Mouse (Mus musculus) heart, adult 2 months (tissue): ENCODE data around the gene Gnao1. TPM values are rescaled to one million over a fixed set of nuclear protein-coding genes. Genes with fewer than 3 reads are reported as not detected.

Experiments
- DNase-seq, 2 experiments: peaks; one replicate each; pipeline ENCODE4 v3.0.0; 2021
- H3K27ac ChIP-seq: fragments of 200-600 bp; 2 replicates; pipeline ENCODE4 v1.8.1; 2022
- H3K27me3 ChIP-seq: fragments of 200-500 bp; 2 replicates; pipeline ENCODE4 v1.6.1; 2012; ENCODE audit warnings: mild to moderate bottlenecking, low read length, inconsistent platforms, mixed read lengths; ENCODE audit not compliant: control insufficient read depth, insufficient read depth
- H3K36me3 ChIP-seq: fragments of 200-500 bp; 2 replicates; pipeline ENCODE4 v1.6.1; 2012; ENCODE audit warnings: low read length, inconsistent platforms; ENCODE audit not compliant: control insufficient read depth, insufficient read depth
- H3K4me1 ChIP-seq: fragments of 200-500 bp; 2 replicates; pipeline ENCODE4 v1.6.1; 2011; ENCODE audit warnings: low read length; ENCODE audit not compliant: control insufficient read depth, insufficient read depth
- H3K4me3 ChIP-seq: fragments of 200-600 bp; 2 replicates; pipeline ENCODE4 v1.8.1; 2022
- H3K79me2 ChIP-seq: fragments of 200-500 bp; replicated peaks from 2 replicates; pipeline ENCODE4 v1.6.1; 2012; ENCODE audit warnings: mild to moderate bottlenecking, inconsistent platforms, low read length, moderate library complexity, mixed read lengths; ENCODE audit not compliant: control insufficient read depth, insufficient read depth
- H3K9ac ChIP-seq: fragments of 200-500 bp; 2 replicates; pipeline ENCODE4 v1.6.1; 2012; ENCODE audit warnings: low read depth, mild to moderate bottlenecking, control low read depth, inconsistent platforms, low read length, mixed read lengths
- CTCF ChIP-seq: fragments of 200-600 bp; IDR thresholded peaks from 2 replicates; pipeline ENCODE4 v1.8.1; 2022; ENCODE audit warnings: antibody characterized with exemption, mild to moderate bottlenecking, moderate library complexity
- EP300 ChIP-seq: fragments of 200-500 bp; IDR thresholded peaks from 2 replicates; pipeline ENCODE4 v1.6.1; 2011; ENCODE audit warnings: low read depth, low read length, control low read depth; ENCODE audit not compliant: insufficient read depth
- POLR2A ChIP-seq: fragments of 200-500 bp; IDR thresholded peaks from 2 replicates; pipeline ENCODE4 v1.6.1; 2011; ENCODE audit warnings: mild to moderate bottlenecking, low read depth, low read length, control low read depth; ENCODE audit not compliant: insufficient read depth
- WGBS: fragments of 180-500 bp; shearing (Covaris S2); methylation state at CpG from one replicate; pipeline ENCODE4 v1.1.7; 2018; 5-methylcytosine and 5-hydroxymethylcytosine counted together
- intact Hi-C: fragments of 180-260 bp; cut with DNase I; formaldehyde crosslinking; loops from one replicate; pipeline ENCODE4 v1.15.1; 2025
- long read RNA-seq: library from polyadenylated mRNA; stranded (forward); transcript quantifications from one replicate; pipeline ENCODE4 v2.0.0, GENCODE M21; 2021
- polyA plus RNA-seq: library from polyadenylated mRNA; depleted of rRNA; stranded (reverse); fragments of >200 nt; gene quantifications from 2 replicates; pipeline ENCODE4 v1.2.3, GENCODE M21; 2012; rRNA removed
- total RNA-seq, 2 experiments: library from RNA; stranded (reverse); gene quantifications; 2 replicates each; pipeline ENCODE4 v1.2.3; 2021

Gene Gnao1
- total RNA-seq (10 to 100 TPM; 22.4 to 23.7 TPM), polyA plus RNA-seq (26.7 and 28.3 TPM in 2 replicates)
- long read RNA-seq, partial matches to known transcripts = 0 of 7 reads
- long read RNA-seq, other reads (novel, unspliced or antisense) = 2 of 7 reads

DNA sequence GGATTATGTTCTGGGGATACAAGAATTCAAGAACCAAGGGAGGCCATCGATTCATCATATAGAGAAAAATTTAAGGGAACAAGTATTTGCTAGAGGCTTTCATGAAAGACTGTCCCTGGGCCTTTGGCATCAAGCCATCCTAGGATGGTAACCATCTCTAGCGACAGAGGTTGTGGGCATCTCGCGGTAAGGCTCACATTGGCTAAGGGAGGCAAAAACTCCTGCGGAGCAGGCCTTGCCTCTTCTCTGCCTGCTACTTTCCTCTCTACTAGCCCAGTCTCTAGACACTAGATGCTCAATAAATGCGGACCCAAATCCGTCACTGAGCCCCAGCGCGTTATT, at the start of gene Gnao1:
Gene Gnao1, plus strand, starts transcription at position 281 of the 342 bp plus-strand sequence.
- DNase-seq = no peak
- WGBS = 12% methylated on average over 9 of the region's 9 CpGs
- Histone ChIP-seq H3K36me3 (no peaks in the 10 kb centered on the region), H3K4me3 (peak within 1 kb of the TSS; percentile 58), H3K4me1 (no peaks in the 10 kb centered on the region; the same call in 1 of the 2 replicates), H3K27me3 (no peaks in the 10 kb centered on the region), H3K79me2 (no peaks in the 10 kb centered on the region), H3K27ac (peak within 1 kb of the TSS; percentile 78), H3K9ac (peak within 1 kb of the TSS; percentile 73)
- TF ChIP-seq EP300 = no peak
- no peak for TF ChIP-seq CTCF
- TF ChIP-seq POLR2A = no peak
- intact Hi-C loops = loop anchor here (5.0 to 10.0 kb wide), 2 partner anchors 123 to 145 kb away; no protein-coding TSS in a partner anchor

DNA sequence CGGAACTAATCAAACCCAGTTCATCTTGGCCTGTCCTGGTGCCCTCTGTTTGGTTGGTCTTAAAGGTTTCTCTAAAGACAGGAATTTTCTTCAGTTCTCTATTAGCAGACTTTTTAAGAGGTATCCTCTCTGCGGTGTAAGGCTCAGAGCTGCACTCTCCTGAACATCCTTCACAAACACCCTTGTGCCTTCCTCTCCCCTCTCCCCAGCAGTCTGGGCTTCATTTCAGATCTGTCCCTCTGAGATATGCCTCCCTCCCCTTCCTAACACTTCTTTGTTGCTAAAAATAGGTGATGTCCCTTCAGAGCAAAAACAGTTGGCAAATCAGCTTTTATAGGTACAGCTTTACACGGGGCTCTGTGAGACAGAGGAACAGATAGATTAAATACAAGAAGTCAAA, 32.2 kb upstream of the Gnao1 start:
- no peak overlapping the region for H3K4me3 ChIP-seq
- no peaks in the 10 kb centered on the region for H3K27me3 ChIP-seq
- H3K36me3 ChIP-seq = no peaks in the 10 kb centered on the region
- H3K9ac ChIP-seq = no peak overlapping the region
- no peak for TF ChIP-seq EP300
- no peak for TF ChIP-seq CTCF
- TF ChIP-seq POLR2A = no peak
- WGBS = 30% methylated on average over 3 of the region's 3 CpGs
- no peaks in the 10 kb centered on the region for H3K4me1 ChIP-seq
- intact Hi-C loops = no loop called here
- no peak overlapping the region; the same call in 1 of the 2 replicates for H3K27ac ChIP-seq
- DNase-seq = peak in 1 of 2 experiments; percentile 15
- no peaks in the 10 kb centered on the region for H3K79me2 ChIP-seq

DNA sequence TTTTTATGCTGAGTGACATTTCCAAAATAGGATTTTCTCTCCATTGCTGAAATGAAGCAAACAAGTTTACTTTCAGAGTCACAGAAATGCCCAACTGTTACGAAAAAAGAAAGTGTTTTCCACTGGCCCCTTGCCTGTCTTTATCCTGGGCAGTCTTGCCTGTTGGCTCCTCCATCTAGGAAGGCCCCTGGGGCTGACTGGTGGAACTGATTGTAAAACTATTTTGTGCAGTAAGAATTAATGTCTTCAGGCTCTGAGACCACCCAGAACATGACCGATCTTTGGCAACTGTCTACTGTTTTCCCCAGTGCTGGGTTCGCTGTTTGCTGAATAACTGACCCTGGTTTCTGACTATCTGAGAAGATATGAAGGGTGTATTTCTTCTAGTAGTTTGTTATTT, 540 bp upstream of the Gnao1 start:
- no peak overlapping the region for H3K4me3 ChIP-seq
- H3K27ac ChIP-seq = no peak overlapping the region; the same call in 1 of the 2 replicates
- H3K9ac ChIP-seq = no peak overlapping the region
- no peaks in the 10 kb centered on the region for H3K79me2 ChIP-seq
- 76% methylated on average over 3 of the region's 3 CpGs for WGBS
- no peak for DNase-seq
- no peak for TF ChIP-seq EP300
- TF ChIP-seq CTCF = no peak
- no peak for TF ChIP-seq POLR2A
- no peaks in the 10 kb centered on the region for H3K27me3 ChIP-seq
- no peaks in the 10 kb centered on the region; the same call in 1 of the 2 replicates for H3K4me1 ChIP-seq
- intact Hi-C loops = loop anchor here (10.0 kb wide), 1 partner anchor 144 kb away; no protein-coding TSS in a partner anchor
- H3K36me3 ChIP-seq = no peaks in the 10 kb centered on the region

- peak overlapping the region; percentile 78 for H3K27ac ChIP-seq
- H3K4me3 ChIP-seq = peak overlapping the region; percentile 58
- peak; percentile 88 to 91 for DNase-seq
- no peaks in the 10 kb centered on the region for H3K36me3 ChIP-seq
- no peaks in the 10 kb centered on the region for H3K27me3 ChIP-seq
- under 1% methylated on average over 54 of the region's 116 CpGs for WGBS
- H3K4me1 ChIP-seq = no peaks in the 10 kb centered on the region; the same call in 1 of the 2 replicates
- intact Hi-C loops = loop anchor here (5.0 kb wide), 1 partner anchor 122 kb away; no protein-coding TSS in a partner anchor
- no peak for TF ChIP-seq CTCF
- 0 out of 2 replicates have a peak, but pooled peaks have one; percentile 37 for TF ChIP-seq POLR2A
- TF ChIP-seq EP300 = no peak
- no peaks in the 10 kb centered on the region for H3K79me2 ChIP-seq
- peak overlapping the region; percentile 73 for H3K9ac ChIP-seq
These were observed 477 bp downstream of the Gnao1 start for GRCm38 (mm10) chr8:93810028-93810858.

DNA sequence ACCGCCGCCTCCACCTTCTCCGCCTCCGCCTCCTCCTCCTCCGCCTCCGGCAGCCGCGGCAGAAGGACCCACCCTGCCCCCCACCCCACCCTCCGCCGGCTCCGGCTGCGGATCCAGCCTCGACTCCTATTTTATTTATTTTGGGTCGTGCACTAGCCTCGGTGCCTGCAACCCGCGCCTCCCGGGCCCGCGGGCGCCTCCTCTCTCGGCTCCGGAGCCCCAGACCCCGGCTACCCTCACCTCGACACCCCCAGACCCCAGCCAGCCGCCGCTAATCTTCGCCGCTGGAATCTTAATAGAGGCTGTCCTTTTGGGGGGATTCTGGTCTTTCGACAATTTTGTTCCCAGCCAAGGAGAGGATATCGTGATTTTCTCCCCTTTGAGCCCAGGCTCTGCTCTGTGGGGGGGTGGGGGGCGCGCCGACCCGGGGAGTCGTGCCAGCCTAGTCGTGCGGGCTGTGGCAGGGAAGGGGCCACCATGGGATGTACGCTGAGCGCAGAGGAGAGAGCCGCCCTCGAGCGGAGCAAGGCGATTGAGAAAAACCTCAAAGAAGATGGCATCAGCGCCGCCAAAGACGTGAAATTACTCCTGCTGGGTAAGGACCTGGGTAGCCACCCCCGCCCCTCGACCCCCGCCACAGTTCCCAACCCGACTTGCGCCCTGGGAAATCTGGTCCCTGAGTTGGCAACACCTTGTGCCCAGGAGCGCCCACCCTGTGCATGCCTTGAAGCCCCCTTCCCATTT, 1.3 kb downstream of the Gnao1 start:
- Histone ChIP-seq H3K27me3 (no peaks in the 10 kb centered on the region), H3K36me3 (no peaks in the 10 kb centered on the region), H3K27ac (peak overlapping the region; percentile 70), H3K79me2 (no peaks in the 10 kb centered on the region), H3K9ac (peak overlapping the region; percentile 73), H3K4me3 (peak overlapping the region; percentile 58), H3K4me1 (no peaks in the 10 kb centered on the region; the same call in 1 of the 2 replicates)
- WGBS = 2% methylated on average over 53 of the region's 53 CpGs
- intact Hi-C loops = loop anchor here (5.0 kb wide), 1 partner anchor 121 kb away; no protein-coding TSS in a partner anchor
- no peak for TF ChIP-seq POLR2A
- TF ChIP-seq CTCF = no peak
- TF ChIP-seq EP300 = no peak
- no peak for DNase-seq
